Mouse (Mus musculus): ENCODE results near the gene Mylk3. TPM values are rescaled to one million over a fixed set of nuclear protein-coding genes. Genes with fewer than 3 reads are reported as not detected.

The Mylk3 gene
- polyA plus RNA-seq, 1 experiment from 2014 or later = 224 TPM

Other genes starting within 250 kb of the Mylk3 start
- not detected in 2 replicates for gene Cks1brt, start 234.4 kb downstream of the Mylk3 start, polyA plus RNA-seq (2015; fragmentation: Nextera tagmentation; extraction: Ambion mirVana)
- gene Olfr371, start 160.4 kb downstream of the Mylk3 start, polyA plus RNA-seq (2015; fragmentation: Nextera tagmentation; extraction: Ambion mirVana) = not detected in 2 replicates
- gene Orc6, start 86.7 kb downstream of the Mylk3 start, polyA plus RNA-seq (2015; fragmentation: Nextera tagmentation; extraction: Ambion mirVana) = 48.1 and 56.1 TPM in 2 replicates
- 103 and 106 TPM in 2 replicates for gene Vps35, start 86.5 kb downstream of the Mylk3 start, polyA plus RNA-seq (2015; fragmentation: Nextera tagmentation; extraction: Ambion mirVana)
- 50.6 and 63.7 TPM in 2 replicates for gene 4921524J17Rik, start 46.5 kb upstream of the Mylk3 start, polyA plus RNA-seq (2015; fragmentation: Nextera tagmentation; extraction: Ambion mirVana)
- 5.5 and 8.3 TPM in 2 replicates for gene Gpt2, start 106.2 kb upstream of the Mylk3 start, polyA plus RNA-seq (2015; fragmentation: Nextera tagmentation; extraction: Ambion mirVana)
- 130 and 133 TPM in 2 replicates for gene Dnaja2, start 169.0 kb upstream of the Mylk3 start, polyA plus RNA-seq (2015; fragmentation: Nextera tagmentation; extraction: Ambion mirVana)